9 mouse cellular contexts compared by ENCODE assay signal in genomic region chr9:114930464-114931090, GRCm38 (mm10). TPM values are rescaled to one million over a fixed set of nuclear protein-coding genes. Genes with fewer than 3 reads are reported as not detected.
DNase-seq lines count a peak whose midpoint lies in the region; ATAC-seq and TF ChIP-seq lines count a peak whose summit lies in the region.
"Had no signal": no experiment of that assay in that cellular context is flagged by ENCODE, and none has a peak within 500 bp of the region (broad histone marks: within the 10 kb centered on the region; RNA-seq: fewer than 3 reads in every experiment).

No protein-coding gene starts in this region.

- no peak for ATAC-seq in megakaryocyte-erythroid progenitor cell, adult 5-6 weeks (replicated peaks; ENCODE audit: low FRiP score, low TSS enrichment, poor library complexity, severe bottlenecking)

- H3K4me3 ChIP-seq in lung, adult 2 months (replicated peaks; ENCODE audit: extremely low read depth, low read depth, low read length) = no peak overlapping the region

- H3K4me1 ChIP-seq in lung, adult 2 months (ENCODE audit: control insufficient read depth, insufficient read depth, low read length) = 0 out of 2 replicates have a peak, but pooled peaks cover 3% of the 10 kb centered on the region

- DNase-seq in frontal cortex, postnatal 10 days (ENCODE audit: low spot score in 2 of 2) = peak; percentile 39 to 50
- DNase-seq in frontal cortex, postnatal 25 days (ENCODE audit: low spot score in 2 of 2) = no peak
- peak; percentile 21 for DNase-seq in ES-CJ7 (ENCODE audit: low read depth, low spot score)
- DNase-seq in cerebellum, adult 9-11 months = peak; percentile 69
- DNase-seq in heart, postnatal 36 days = peak; percentile 77 to 82
- DNase-seq in lung, adult 2 months = peak; percentile 45
- peak; percentile 23 for DNase-seq in urinary bladder, postnatal 10 days (ENCODE audit: low spot score)

- intact Hi-C loops in heart, postnatal 36 days (cut with DNase I) = loop anchor here (1.0 to 10.0 kb wide), 3 partner anchors 17 to 286 kb away; partner anchors contain the start of genes Cmtm6 and Cnot10

- no peak for TF ChIP-seq POLR2A in lung, adult 2 months (IDR thresholded peaks at IDR 0.05; ENCODE audit: borderline replicate concordance, extremely low read depth, low read depth, low read length)

- 53% methylated on average over 9 of the region's 9 CpGs for WGBS in lung, adult 2 months

- TF ChIP-seq CTCF in lung, adult 2 months (IDR thresholded peaks at IDR 0.05; ENCODE audit: insufficient read depth, low read length) = no peak

RNA-seq across cellular contexts. Expression of gene Gpd1l, which starts 3.2 kb away (rescaled TPM):
- total RNA-seq in heart, postnatal 36 days (2021) = 10 to 100 TPM; 42.2 to 44.4 TPM
- 20.0 and 27.3 TPM in 2 replicates for polyA plus RNA-seq in lung, adult 2 months (2012; rRNA removed)
- 19.1 and 21.5 TPM in 2 replicates for total RNA-seq in megakaryocyte-erythroid progenitor cell, adult 5-6 weeks (2014; fragmentation: Nextera tagmentation)
- 17.3 and 19.5 TPM in 2 replicates for total RNA-seq in megakaryocyte-erythroid progenitor cell, adult 5-6 weeks (2017)

RNA-seq across cellular contexts. Expression of gene Osbpl10, which starts 47.8 kb away (rescaled TPM):
- total RNA-seq in heart, postnatal 36 days (2021) = 1 to 10 TPM; 2.2 to 2.7 TPM
- 6.4 and 7.1 TPM in 2 replicates for polyA plus RNA-seq in lung, adult 2 months (2012; rRNA removed)
- total RNA-seq in megakaryocyte-erythroid progenitor cell, adult 5-6 weeks (2014; fragmentation: Nextera tagmentation) = 0.50 TPM in 1 of 2 replicates, not detected in the other
- 0.53 and 1.8 TPM in 2 replicates for total RNA-seq in megakaryocyte-erythroid progenitor cell, adult 5-6 weeks (2017)
- total RNA-seq: CH12.LX had no signal

RNA-seq across cellular contexts. Expression of gene Rps27rt, which starts 52.0 kb away (rescaled TPM):
- total RNA-seq in heart, postnatal 36 days (2021) = 10 to 100 TPM; 19.7 to 23.9 TPM
- 24.1 and 30.5 TPM in 2 replicates for polyA plus RNA-seq in lung, adult 2 months (2012; rRNA removed)
- 295 and 358 TPM in 2 replicates for total RNA-seq in megakaryocyte-erythroid progenitor cell, adult 5-6 weeks (2014; fragmentation: Nextera tagmentation)
- total RNA-seq in megakaryocyte-erythroid progenitor cell, adult 5-6 weeks (2017) = 148 and 204 TPM in 2 replicates

Comparison
In these comparisons a context has a peak if more than half of its experiments do, and no peak if none do; other contexts are left out.
1. DNase-seq: peak in frontal cortex, postnatal 10 days (2 of 2), ES-CJ7 (single experiment), cerebellum, adult 9-11 months (single experiment), heart, postnatal 36 days (2 of 2), lung, adult 2 months (single experiment) and urinary bladder, postnatal 10 days (single experiment); none in frontal cortex, postnatal 25 days (0 of 2).
2. RNA of gene Rps27rt, which starts 52.0 kb away (total RNA-seq): 148 to 358 TPM in megakaryocyte-erythroid progenitor cell, adult 5-6 weeks; 19.7 to 23.9 TPM in heart, postnatal 36 days; every median in the first group is over 4 times any median in the second.